Mouse (Mus musculus) ES-Bruce4 (cell line): ENCODE measurements around the gene Wdr60. TPM values are rescaled to one million over a fixed set of nuclear protein-coding genes. Genes with fewer than 3 reads are reported as not detected.

Source experiments
- H3K27ac ChIP-seq: 2 replicates; pipeline ENCODE4 v1.5.1; 2012; ENCODE audit warnings: low read length, inconsistent platforms; ENCODE audit not compliant: insufficient read depth
- H3K27me3 ChIP-seq: 2 replicates; pipeline ENCODE4 v1.6.1; 2012; ENCODE audit warnings: mild to moderate bottlenecking, low read length, inconsistent platforms; ENCODE audit not compliant: control insufficient read depth, poor library complexity, insufficient read depth, severe bottlenecking
- H3K36me3 ChIP-seq: 2 replicates; pipeline ENCODE4 v1.6.1; 2012; ENCODE audit warnings: inconsistent platforms, mild to moderate bottlenecking, low read length, moderate library complexity; ENCODE audit not compliant: control insufficient read depth, poor library complexity, insufficient read depth, severe bottlenecking
- H3K4me1 ChIP-seq: one replicate; pipeline ENCODE4 v1.8.1; 2011; ENCODE audit warnings: low read length; ENCODE audit not compliant: control insufficient read depth, insufficient read depth
- H3K4me3 ChIP-seq: 2 replicates; pipeline ENCODE4 v1.5.1; 2011; ENCODE audit warnings: low read depth, mild to moderate bottlenecking, low read length
- H3K9ac ChIP-seq: 2 replicates; pipeline ENCODE4 v1.6.1; 2012; ENCODE audit warnings: low read depth, mild to moderate bottlenecking, inconsistent platforms; ENCODE audit not compliant: poor library complexity, severe bottlenecking
- H3K9me3 ChIP-seq: replicated peaks from 2 replicates; pipeline ENCODE4 v1.6.1; 2012; ENCODE audit warnings: mild to moderate bottlenecking, low read length, inconsistent platforms; ENCODE audit not compliant: control insufficient read depth, poor library complexity, insufficient read depth, severe bottlenecking
- CTCF ChIP-seq: IDR thresholded peaks from one replicate; pipeline ENCODE4 v1.8.1; 2011; ENCODE audit warnings: low read depth, low read length
- EP300 ChIP-seq: IDR thresholded peaks from 2 replicates; pipeline ENCODE4 v1.6.1; 2011; ENCODE audit warnings: low read depth, low read length; ENCODE audit not compliant: insufficient read depth
- POLR2A ChIP-seq: IDR thresholded peaks from one replicate; pipeline ENCODE4 v1.8.1; 2011; ENCODE audit warnings: low read length; ENCODE audit not compliant: insufficient read depth
- polyA plus RNA-seq: library from polyadenylated mRNA; stranded (reverse); fragments of >200 nt; gene quantifications from 2 replicates; pipeline ENCODE4 v1.2.4, GENCODE M21; 2011; ENCODE audit warnings: low read depth; ENCODE audit not compliant: missing spikeins, insufficient read depth, insufficient read length

Gene Wdr60
- polyA plus RNA-seq, 1 experiment: 9.1 TPM

GRCm38 (mm10) chr12:116273733-116274132 is 10.9 kb upstream of the Wdr60 start:
- TF ChIP-seq POLR2A (no peak), CTCF (no peak), EP300 (no peak)
- Histone ChIP-seq H3K9me3 (no peaks in the 10 kb centered on the region), H3K27ac (no peak overlapping the region)

GRCm38 (mm10) chr12:116271071-116271470 is 8.2 kb upstream of the Wdr60 start:
- Histone ChIP-seq H3K9ac (no peak overlapping the region), H3K27me3 (no peaks in the 10 kb centered on the region), H3K4me1 (no peaks in the 10 kb centered on the region), H3K36me3 (no peaks in the 10 kb centered on the region), H3K9me3 (no peaks in the 10 kb centered on the region), H3K4me3 (no peak overlapping the region), H3K27ac (no peak overlapping the region)
- TF ChIP-seq CTCF (no peak), POLR2A (no peak), EP300 (no peak)

More at GRCm38 (mm10) chr12:116273733-116274132, 10.9 kb upstream of the Wdr60 start:
- H3K4me3 ChIP-seq: no peak overlapping the region
- no peaks in the 10 kb centered on the region for H3K4me1 ChIP-seq
- no peaks in the 10 kb centered on the region for H3K27me3 ChIP-seq
- no peaks in the 10 kb centered on the region for H3K36me3 ChIP-seq
- no peak overlapping the region for H3K9ac ChIP-seq

DNA sequence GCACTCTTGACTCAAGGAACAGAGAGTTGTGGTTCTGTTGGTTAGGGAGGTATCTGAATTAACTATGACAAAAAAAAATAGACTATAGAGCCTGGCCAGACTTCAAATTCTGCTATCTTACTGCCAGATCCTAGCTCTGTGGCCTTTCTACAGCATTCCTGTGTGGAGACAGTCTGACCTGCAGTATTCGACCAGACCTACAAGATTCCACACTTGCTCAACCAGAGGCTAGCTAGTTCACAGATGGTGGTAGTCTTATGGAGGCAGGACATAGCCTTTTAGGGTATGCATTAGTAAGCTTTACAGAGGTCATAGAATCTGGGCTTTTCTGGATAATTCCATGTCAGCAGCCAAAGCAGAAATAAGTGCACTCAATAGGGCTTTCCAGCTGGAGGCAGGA is 7.7 kb upstream of the Wdr60 start:
- no peaks in the 10 kb centered on the region for H3K27me3 ChIP-seq
- no peaks in the 10 kb centered on the region for H3K9me3 ChIP-seq
- no peak overlapping the region for H3K4me3 ChIP-seq
- no peak overlapping the region for H3K9ac ChIP-seq
- no peak overlapping the region for H3K27ac ChIP-seq
- no peak for TF ChIP-seq POLR2A
- no peak for TF ChIP-seq CTCF
- TF ChIP-seq EP300: no peak
- no peaks in the 10 kb centered on the region for H3K36me3 ChIP-seq
- no peaks in the 10 kb centered on the region for H3K4me1 ChIP-seq

- H3K9ac ChIP-seq: no peak overlapping the region
- H3K4me1 ChIP-seq: no peaks in the 10 kb centered on the region
- no peak overlapping the region for H3K4me3 ChIP-seq
- no peak overlapping the region for H3K27ac ChIP-seq
- H3K9me3 ChIP-seq: no peaks in the 10 kb centered on the region
- H3K27me3 ChIP-seq: no peaks in the 10 kb centered on the region
- H3K36me3 ChIP-seq: no peaks in the 10 kb centered on the region
- TF ChIP-seq POLR2A (no peak), CTCF (no peak), EP300 (no peak)
These were observed 6.6 kb upstream of the Wdr60 start for GRCm38 (mm10) chr12:116269450-116269849.

- Histone ChIP-seq H3K4me1 (no peaks in the 10 kb centered on the region), H3K27ac (no peak overlapping the region), H3K36me3 (no peaks in the 10 kb centered on the region), H3K9me3 (no peaks in the 10 kb centered on the region), H3K4me3 (no peak overlapping the region), H3K9ac (no peak overlapping the region), H3K27me3 (no peaks in the 10 kb centered on the region)
- TF ChIP-seq POLR2A: no peak
- no peak for TF ChIP-seq CTCF
- TF ChIP-seq EP300: no peak
These were observed 2.5 kb upstream of the Wdr60 start for GRCm38 (mm10) chr12:116265275-116265674.

GRCm38 (mm10) chr12:116264756-116265155 is 1.9 kb upstream of the Wdr60 start:
- no peaks in the 10 kb centered on the region for H3K9me3 ChIP-seq
- no peak overlapping the region for H3K27ac ChIP-seq
- no peaks in the 10 kb centered on the region for H3K4me1 ChIP-seq
- H3K9ac ChIP-seq: no peak overlapping the region
- H3K4me3 ChIP-seq: no peak overlapping the region
- H3K27me3 ChIP-seq: no peaks in the 10 kb centered on the region
- no peaks in the 10 kb centered on the region for H3K36me3 ChIP-seq
- no peak for TF ChIP-seq EP300
- no peak for TF ChIP-seq POLR2A
